In genomic region chr3:142168251-142168862, GRCm38 (mm10) we compare ENCODE assay signal across 8 mouse cellular contexts. TPM values are rescaled to one million over a fixed set of nuclear protein-coding genes. Genes with fewer than 3 reads are reported as not detected.
DNase-seq lines count a peak whose midpoint lies in the region; ATAC-seq and TF ChIP-seq lines count a peak whose summit lies in the region.

No protein-coding gene starts in this region.

- H3K36me3 ChIP-seq in heart, embryonic 11.5 days (ENCODE audit: control insufficient read depth, insufficient read depth, low read length) = no peaks in the 10 kb centered on the region
- no peaks in the 10 kb centered on the region for H3K36me3 ChIP-seq in E14TG2a.4 (ENCODE audit: insufficient read depth, low read length)
- no peaks in the 10 kb centered on the region for H3K36me3 ChIP-seq in forebrain, embryonic 15.5 days
- H3K36me3 ChIP-seq in liver, embryonic 15.5 days (replicated peaks) = no peaks in the 10 kb centered on the region

- ATAC-seq in heart, embryonic 11.5 days (replicated peaks; ENCODE audit: insufficient number of reproducible peaks, low FRiP score, low TSS enrichment) = no peak
- 0 out of 2 replicates have a peak, but pooled peaks have one; percentile 1 for ATAC-seq in forebrain, embryonic 15.5 days (replicated peaks)
- ATAC-seq in liver, embryonic 15.5 days (ENCODE audit: insufficient read depth) = no peak
- no peak for ATAC-seq in CD4-positive, CD25-positive, alpha-beta regulatory T cell, adult 4 months

- no peak for DNase-seq in heart, postnatal 36 days
- DNase-seq in adrenal gland, postnatal 4 days (ENCODE audit: low spot score in 2 of 2) = no peak
- DNase-seq in layer of hippocampus, adult 11-12 months (ENCODE audit: low spot score) = no peak

- no peaks in the 10 kb centered on the region for H3K9me3 ChIP-seq in heart, embryonic 11.5 days (replicated peaks; ENCODE audit: control insufficient read depth, low read length)
- H3K9me3 ChIP-seq in E14TG2a.4 (ENCODE audit: low read length) = no peaks in the 10 kb centered on the region
- H3K9me3 ChIP-seq in forebrain, embryonic 15.5 days = no peaks in the 10 kb centered on the region
- no peaks in the 10 kb centered on the region for H3K9me3 ChIP-seq in liver, embryonic 15.5 days (replicated peaks)

- H3K9ac ChIP-seq in heart, embryonic 11.5 days (ENCODE audit: low read depth, low read length) = peak overlapping the region; percentile 72
- H3K9ac ChIP-seq in forebrain, embryonic 15.5 days (replicated peaks) = peak overlapping the region; percentile 63
- H3K9ac ChIP-seq in liver, embryonic 15.5 days = no peak overlapping the region

- 10% methylated on average over 9 of the region's 9 CpGs for WGBS in heart, embryonic 11.5 days (ENCODE audit: insufficient replicate concordance)
- WGBS in forebrain, embryonic 15.5 days = 4% methylated on average over 9 of the region's 9 CpGs
- 18% methylated on average over 9 of the region's 9 CpGs for WGBS in liver, embryonic 15.5 days (ENCODE audit: insufficient replicate concordance)

- H3K4me2 ChIP-seq in heart, embryonic 11.5 days = peak overlapping the region; percentile 94
- H3K4me2 ChIP-seq in forebrain, embryonic 15.5 days (replicated peaks) = peak overlapping the region; percentile 97
- peak overlapping the region; percentile 63 for H3K4me2 ChIP-seq in liver, embryonic 15.5 days

- H3K4me1 ChIP-seq in heart, embryonic 11.5 days (ENCODE audit: control insufficient read depth, insufficient read depth, low read length) = no peaks in the 10 kb centered on the region
- peaks cover 19% of the 10 kb centered on the region for H3K4me1 ChIP-seq in E14TG2a.4 (replicated peaks; ENCODE audit: low read depth, low read length)
- peaks cover 13% of the 10 kb centered on the region for H3K4me1 ChIP-seq in forebrain, embryonic 15.5 days
- H3K4me1 ChIP-seq in liver, embryonic 15.5 days (replicated peaks) = no peaks in the 10 kb centered on the region

- peaks cover 19% of the 10 kb centered on the region; the same call in 1 of the 2 replicates for H3K27me3 ChIP-seq in heart, embryonic 11.5 days (ENCODE audit: control insufficient read depth, insufficient read depth, low read length)
- H3K27me3 ChIP-seq in E14TG2a.4 (ENCODE audit: insufficient read depth, low read length) = peaks cover 84% of the 10 kb centered on the region
- H3K27me3 ChIP-seq in forebrain, embryonic 15.5 days = peaks cover 11% of the 10 kb centered on the region; the same call in 1 of the 2 replicates
- peaks cover 29% of the 10 kb centered on the region for H3K27me3 ChIP-seq in liver, embryonic 15.5 days

- TF ChIP-seq CTCF in E14TG2a.4 (conservative IDR thresholded peaks at IDR 0.05; ENCODE audit: low read length) = no peak

- intact Hi-C loops in heart, postnatal 36 days (cut with DNase I) = no loop called here

- H3K27ac ChIP-seq in heart, embryonic 11.5 days (ENCODE audit: low read depth, low read length) = no peak overlapping the region
- H3K27ac ChIP-seq in forebrain, embryonic 15.5 days (replicated peaks) = peak overlapping the region; percentile 21; the same call in 1 of the 2 replicates
- H3K27ac ChIP-seq in liver, embryonic 15.5 days (replicated peaks) = no peak overlapping the region

- H3K4me3 ChIP-seq in heart, embryonic 11.5 days (ENCODE audit: low read depth, low read length) = peak overlapping the region; percentile 65
- peak overlapping the region; percentile 80 for H3K4me3 ChIP-seq in E14TG2a.4 (replicated peaks; ENCODE audit: low read length)
- H3K4me3 ChIP-seq in forebrain, embryonic 15.5 days = peak overlapping the region; percentile 75
- H3K4me3 ChIP-seq in liver, embryonic 15.5 days (replicated peaks) = peak overlapping the region; percentile 37

RNA-seq across cellular contexts. Expression of gene Bmpr1b, which starts 0.9 kb away (rescaled TPM):
- 1.4 and 2.4 TPM in 2 replicates for polyA plus RNA-seq in heart, embryonic 11.5 days (2014; fragmentation: Nextera tagmentation; extraction: Ambion mirVana)
- under 1 TPM; 0.16 to 0.22 TPM for total RNA-seq in heart, postnatal 36 days (2021)
- 5.5 and 5.8 TPM in 2 replicates for polyA plus RNA-seq in forebrain, embryonic 15.5 days (2015; fragmentation: Nextera tagmentation; extraction: Ambion mirVana)
- polyA plus RNA-seq in liver, embryonic 15.5 days (2015; fragmentation: Nextera tagmentation; extraction: Ambion mirVana) = 0.03 and 0.12 TPM in 2 replicates
- 1 to 10 TPM; 2.7 to 4.5 TPM for total RNA-seq in adrenal gland, postnatal 4 days (2021)
- polyA plus RNA-seq in CD4-positive, CD25-positive, alpha-beta regulatory T cell, adult 4 months (2017; shearing (Covaris generic)) = not detected
